Mouse (Mus musculus) ES-E14 (cell line): Measurements from ENCODE around the gene Kat5. TPM values are rescaled to one million over a fixed set of nuclear protein-coding genes. Genes with fewer than 3 reads are reported as not detected.

ENCODE experiments used
- DNase-seq: peaks from one replicate; pipeline ENCODE4 v3.0.0-alpha.2; 2013; ENCODE audit warnings: low read depth, low spot score
- H3K27ac ChIP-seq: 2 replicates; pipeline ENCODE4 v1.5.1; 2012; ENCODE audit warnings: low read depth, mild to moderate bottlenecking, low read length, moderate library complexity, mixed read lengths; ENCODE audit not compliant: poor library complexity, insufficient read depth, severe bottlenecking
- H3K36me3 ChIP-seq: 2 replicates; pipeline ENCODE4 v1.6.1; 2012; ENCODE audit warnings: mild to moderate bottlenecking, low read length, moderate library complexity, mixed read lengths; ENCODE audit not compliant: control insufficient read depth, poor library complexity, insufficient read depth, severe bottlenecking
- H3K4me1 ChIP-seq, 2 experiments: fragments of 150-350 bp in 1 of 2; sonication (generic) in 1 of 2; 2 replicates each; pipeline ENCODE4 v1.6.1; 2012; ENCODE audit warnings: low read length in 2 of 2, mild to moderate bottlenecking in 1 of 2, mixed read lengths in 1 of 2; ENCODE audit not compliant: control insufficient read depth in 2 of 2, insufficient read depth in 2 of 2, poor library complexity in 1 of 2
- H3K4me3 ChIP-seq, 2 experiments: fragments of 150-350 bp in 1 of 2; sonication (generic) in 1 of 2; 2 replicates each; pipeline ENCODE4 v1.5.1; 2012; ENCODE audit warnings: low read length in 2 of 2, low read depth in 1 of 2, mild to moderate bottlenecking in 1 of 2, mixed read lengths in 1 of 2; ENCODE audit not compliant: insufficient read depth in 1 of 2, poor library complexity in 1 of 2, severe bottlenecking in 1 of 2
- H3K9ac ChIP-seq: 2 replicates; pipeline ENCODE4 v1.6.1; 2012; ENCODE audit warnings: low read depth, mild to moderate bottlenecking, low read length, mixed read lengths; ENCODE audit not compliant: poor library complexity, insufficient read depth, severe bottlenecking
- H3K9me3 ChIP-seq: fragments of 150-350 bp; sonication (generic); 2 replicates; pipeline ENCODE4 v1.6.1; 2012; ENCODE audit warnings: low read depth, mild to moderate bottlenecking, low read length; ENCODE audit not compliant: control insufficient read depth, insufficient read depth
- CHD2 ChIP-seq: IDR thresholded peaks from 2 replicates; pipeline ENCODE4 v1.6.1; 2014; ENCODE audit warnings: mild to moderate bottlenecking, low read depth, low read length, inconsistent platforms
- HCFC1 ChIP-seq: IDR thresholded peaks from 2 replicates; pipeline ENCODE4 v1.6.1; 2012; ENCODE audit warnings: low read length, inconsistent platforms, borderline replicate concordance; ENCODE audit not compliant: insufficient read depth
- MAFK ChIP-seq: IDR thresholded peaks from 2 replicates; pipeline ENCODE4 v1.6.1; 2014; ENCODE audit warnings: mild to moderate bottlenecking, low read depth, low read length, inconsistent platforms; ENCODE audit not compliant: insufficient read depth
- ZC3H11A ChIP-seq: IDR thresholded peaks from 2 replicates; pipeline ENCODE4 v1.6.1; 2012; ENCODE audit warnings: low read depth, mild to moderate bottlenecking, inconsistent platforms, low read length, borderline replicate concordance
- ZNF384 ChIP-seq: IDR thresholded peaks from 2 replicates; pipeline ENCODE4 v1.6.1; 2012; ENCODE audit warnings: low read depth, low read length, inconsistent platforms
- in situ Hi-C, 2 experiments: fragments of 600-800 bp; cut with MboI; formaldehyde crosslinking; loops; one replicate each; pipeline ENCODE4 v1.15.1; 2025; ENCODE audit warnings: low sequenced_read_pairs in 2 of 2, inconsistent platforms in 1 of 2; ENCODE audit not compliant: unreplicated experiment in 2 of 2
- total RNA-seq: library from RNA; depleted of rRNA; stranded (reverse); fragments of 300-350 nt; gene quantifications from 2 replicates; pipeline ENCODE4 v1.2.3, GENCODE M21; 2012

Gene Kat5
- total RNA-seq, 1 experiment: 52.2 TPM

GRCm38 (mm10) chr19:5572331-5573125 is 37.5 kb downstream of the Kat5 start:
- in situ Hi-C loops: loop anchor here in 1 of 2 experiments (5.0 kb wide), 1 partner anchor 45 kb away; no protein-coding TSS in a partner anchor
- H3K9ac ChIP-seq: no peak overlapping the region
- no peaks in the 10 kb centered on the region for H3K9me3 ChIP-seq
- DNase-seq: no peak
- peaks cover 0 to 11% of the 10 kb centered on the region in 2 experiments; a peak in 2 of 4 replicates for H3K4me1 ChIP-seq
- no peak overlapping the region for H3K4me3 ChIP-seq
- TF ChIP-seq MAFK (no peak), HCFC1 (no peak), ZNF384 (no peak), ZC3H11A (no peak), CHD2 (no peak)
- H3K36me3 ChIP-seq: peaks cover 3% of the 10 kb centered on the region; the same call in 1 of the 2 replicates
- H3K27ac ChIP-seq: no peak overlapping the region

GRCm38 (mm10) chr19:5571831-5572230 is 38.2 kb downstream of the Kat5 start:
- Histone ChIP-seq H3K36me3 (peaks cover 3% of the 10 kb centered on the region; the same call in 1 of the 2 replicates), H3K9me3 (no peaks in the 10 kb centered on the region), H3K9ac (no peak overlapping the region), H3K4me1 (peaks cover 0 to 11% of the 10 kb centered on the region in 2 experiments; a peak in 2 of 4 replicates), H3K27ac (no peak overlapping the region), H3K4me3 (no peak overlapping the region)
- TF ChIP-seq CHD2 (no peak), MAFK (no peak), HCFC1 (no peak), ZNF384 (no peak), ZC3H11A (no peak)
- no peak for DNase-seq
- in situ Hi-C loops: loop anchor here in 1 of 2 experiments (5.0 kb wide), 1 partner anchor 45 kb away; no protein-coding TSS in a partner anchor

- no peaks in the 10 kb centered on the region for H3K9me3 ChIP-seq
- H3K36me3 ChIP-seq: peaks cover 3% of the 10 kb centered on the region; the same call in 1 of the 2 replicates
- peaks cover 0 to 14% of the 10 kb centered on the region in 2 experiments; a peak in 2 of 4 replicates for H3K4me1 ChIP-seq
- in situ Hi-C loops: loop anchor here in 1 of 2 experiments (5.0 kb wide), 1 partner anchor 43 kb away; no protein-coding TSS in a partner anchor
- no peak for DNase-seq
- peak overlapping the region; percentile 21 to 27; a peak in 2 of 4 replicates for H3K4me3 ChIP-seq
- 0 out of 2 replicates have a peak overlapping the region, but pooled peaks have one; percentile 0 for H3K9ac ChIP-seq
- H3K27ac ChIP-seq: no peak overlapping the region
- no peak for TF ChIP-seq ZC3H11A
Measured at GRCm38 (mm10) chr19:5570353-5571246, 39.4 kb downstream of the Kat5 start.

DNA sequence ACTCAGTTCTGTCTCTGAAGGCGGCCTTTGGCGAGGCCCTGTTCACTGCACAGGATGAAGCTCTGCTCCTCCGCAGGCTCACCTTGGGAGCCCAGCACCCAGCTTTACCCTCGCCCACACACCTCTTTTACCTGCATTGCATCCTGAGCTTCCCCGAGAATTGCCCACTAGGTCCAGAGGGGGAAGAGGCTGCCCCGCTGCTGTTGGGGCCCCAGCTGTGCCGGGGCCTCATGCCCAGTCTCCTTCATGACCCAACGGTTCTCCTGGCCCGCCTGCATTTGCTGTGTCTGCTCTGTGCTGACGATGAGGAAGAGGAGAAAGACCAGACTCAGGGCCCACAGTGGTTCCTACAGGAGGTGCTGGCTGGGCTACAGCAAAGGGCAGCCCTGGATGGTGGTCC is 40.5 kb downstream of the Kat5 start:
- H3K4me1 ChIP-seq: peaks cover 0 to 14% of the 10 kb centered on the region in 2 experiments; a peak in 2 of 4 replicates
- in situ Hi-C loops: no loop called here
- H3K36me3 ChIP-seq: peaks cover 3% of the 10 kb centered on the region; the same call in 1 of the 2 replicates
- no peaks in the 10 kb centered on the region for H3K9me3 ChIP-seq
- no peak overlapping the region for H3K27ac ChIP-seq
- H3K4me3 ChIP-seq: peak overlapping the region in 1 of 2 experiments; percentile 27; a peak in 1 of 4 replicates
- no peak for DNase-seq
- no peak overlapping the region; the same call in 1 of the 2 replicates for H3K9ac ChIP-seq
- TF ChIP-seq ZNF384 (no peak), CHD2 (no peak), HCFC1 (no peak), ZC3H11A (no peak), MAFK (no peak)
